Mouse (Mus musculus): ENCODE data around the gene Gm10139. TPM values are rescaled to one million over a fixed set of nuclear protein-coding genes. Genes with fewer than 3 reads are reported as not detected.
"Not testable (repeated sequence)": the region's sequence is repeated elsewhere in the genome, so short reads cannot be mapped to it uniquely, and the experiment has no call there.

Gene Gm10139
- total RNA-seq (2022): not detected

DNA sequence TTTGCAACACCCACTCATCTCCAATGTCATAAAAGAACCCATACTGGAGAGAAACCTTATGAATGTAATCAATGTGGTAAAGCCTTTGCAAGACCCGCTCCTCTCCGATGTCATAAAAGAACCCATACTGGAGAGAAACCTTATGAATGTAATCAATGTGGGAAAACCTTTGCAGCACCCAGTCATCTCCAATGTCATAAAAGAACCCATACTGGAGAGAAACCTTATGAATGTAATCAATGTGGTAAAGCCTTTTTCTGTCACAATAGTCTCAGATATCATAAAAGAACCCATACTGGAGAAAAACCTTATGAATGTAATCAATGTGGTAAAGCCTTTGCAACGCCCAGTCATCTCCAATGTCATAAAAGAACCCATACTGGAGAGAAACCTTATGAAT is at the start of gene Gm10139:
Gene Gm10139 (plus strand): TSS at position 301 of the 400 bp plus-strand sequence.
- not testable (repeated sequence) for DNase-seq (ENCODE audit: low spot score in 2 of 2)

- not testable (repeated sequence) for DNase-seq (ENCODE audit: low spot score in 2 of 2)
Measured at GRCm38 (mm10) chr13:65557636-65558035, 45.2 kb downstream of the Gm10139 start.

Other genes starting within 250 kb of the Gm10139 start
- gene Zfp369, start 233.9 kb upstream of the Gm10139 start, total RNA-seq (2022): 10 to 100 TPM; 54.3 to 60.0 (median 58.0) TPM

All from left cerebral cortex, adult 8-10 months (tissue).